ENCODE assay signal across 14 mouse cellular contexts in the genomic region with DNA sequence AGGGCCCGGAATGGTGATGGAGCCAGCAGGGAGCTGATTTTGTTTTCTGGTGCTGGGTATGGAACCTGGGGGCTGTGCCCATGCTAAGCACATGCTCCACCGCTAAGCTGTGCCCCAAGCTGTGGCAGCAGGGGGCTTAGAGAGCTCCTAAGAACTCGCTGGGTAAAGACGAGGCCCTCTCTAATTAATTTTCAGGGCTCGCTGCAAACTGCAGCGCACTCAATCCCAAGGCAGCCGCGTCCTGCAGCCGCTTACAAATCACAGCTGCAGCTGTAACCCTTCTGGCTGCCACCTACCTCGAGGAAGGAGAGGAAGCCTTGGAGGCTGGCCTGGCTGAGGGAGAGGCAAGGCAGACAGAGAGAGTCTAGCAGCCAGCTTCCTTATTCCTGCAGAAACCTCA.
DNase-seq lines count a peak whose midpoint lies in the region; ATAC-seq lines count a peak whose summit lies in the region.
"Had no signal": no experiment of that assay in that cellular context is flagged by ENCODE, and none has a peak within 500 bp of the region (broad histone marks: within the 10 kb centered on the region; RNA-seq: fewer than 3 reads in every experiment).

No protein-coding gene starts in this region.

- peaks cover 7% of the 10 kb centered on the region for H3K4me1 ChIP-seq in neural tube, embryonic 11.5 days (ENCODE audit: control insufficient read depth, insufficient read depth, low read length)
- peaks cover 51% of the 10 kb centered on the region for H3K4me1 ChIP-seq in limb, embryonic 10.5 days
- peaks cover 43% of the 10 kb centered on the region for H3K4me1 ChIP-seq in neural tube, embryonic 15.5 days

- H3K4me2 ChIP-seq in neural tube, embryonic 11.5 days (ENCODE audit: low read depth) = no peak overlapping the region
- H3K4me2 ChIP-seq in neural tube, embryonic 15.5 days = no peak overlapping the region
- H3K4me2 ChIP-seq: kidney, embryonic 15.5 days had no signal

- WGBS in neural tube, embryonic 11.5 days = 17% methylated on average over 10 of the region's 10 CpGs
- WGBS in limb, embryonic 10.5 days = 19% methylated on average over 10 of the region's 10 CpGs
- 8% methylated on average over 10 of the region's 10 CpGs for WGBS in neural tube, embryonic 15.5 days

- no peak overlapping the region for H3K4me3 ChIP-seq in neural tube, embryonic 11.5 days (ENCODE audit: low read depth, low read length)
- H3K4me3 ChIP-seq in limb, embryonic 10.5 days = no peak overlapping the region
- no peak overlapping the region for H3K4me3 ChIP-seq in neural tube, embryonic 15.5 days (replicated peaks)
- H3K4me3 ChIP-seq: heart, embryonic 10.5 days; kidney, embryonic 15.5 days had no signal

- H3K27ac ChIP-seq in neural tube, embryonic 11.5 days (ENCODE audit: low read depth, low read length) = 0 out of 2 replicates have a peak overlapping the region, but pooled peaks have one; percentile 23
- peak overlapping the region; percentile 37 for H3K27ac ChIP-seq in limb, embryonic 10.5 days
- H3K27ac ChIP-seq in neural tube, embryonic 15.5 days (replicated peaks) = peak overlapping the region; percentile 81
- H3K27ac ChIP-seq: heart, embryonic 10.5 days; kidney, embryonic 15.5 days had no signal

- H3K9ac ChIP-seq in neural tube, embryonic 11.5 days (ENCODE audit: low read length) = no peak overlapping the region
- H3K9ac ChIP-seq in neural tube, embryonic 15.5 days (replicated peaks) = no peak overlapping the region
- H3K9ac ChIP-seq: kidney, embryonic 15.5 days had no signal

- intact Hi-C loops in gastrocnemius, postnatal 36 days (cut with DNase I) = no loop called here

- no peaks in the 10 kb centered on the region for H3K9me3 ChIP-seq in neural tube, embryonic 11.5 days (ENCODE audit: control insufficient read depth, low read length)
- H3K9me3 ChIP-seq in limb, embryonic 10.5 days (replicated peaks) = no peaks in the 10 kb centered on the region
- H3K9me3 ChIP-seq in neural tube, embryonic 15.5 days (replicated peaks) = no peaks in the 10 kb centered on the region
- H3K9me3 ChIP-seq: heart, embryonic 10.5 days; kidney, embryonic 15.5 days had no signal

- no peaks in the 10 kb centered on the region for H3K36me3 ChIP-seq in neural tube, embryonic 11.5 days (ENCODE audit: control insufficient read depth, insufficient read depth, low read length)
- H3K36me3 ChIP-seq in limb, embryonic 10.5 days = no peaks in the 10 kb centered on the region
- H3K36me3 ChIP-seq in neural tube, embryonic 15.5 days = no peaks in the 10 kb centered on the region
- H3K36me3 ChIP-seq: heart, embryonic 10.5 days; kidney, embryonic 15.5 days had no signal

- peak; percentile 30 for DNase-seq in embryo, embryonic 11 days
- no peak for DNase-seq in embryo, embryonic 10 days (ENCODE audit: low spot score)
- DNase-seq in neural tube, embryonic 11.5 days (ENCODE audit: low spot score) = no peak
- DNase-seq in neural tube, embryonic 10.5 days (ENCODE audit: extremely low spot score, low spot score) = no peak
- DNase-seq in limb, embryonic 10.5 days (ENCODE audit: low spot score) = no peak
- DNase-seq in cerebellum, adult 11-12 months = no peak
- no peak for DNase-seq in gastrocnemius, postnatal 36 days
- DNase-seq: cerebellum, postnatal 25 days; heart, postnatal 4 days; layer of hippocampus, adult 9-11 months; left cerebral cortex, postnatal 4 days had no signal

- ATAC-seq in neural tube, embryonic 11.5 days (ENCODE audit: insufficient read depth, low FRiP score, low TSS enrichment) = no peak
- peak; percentile 51 for ATAC-seq in neural tube, embryonic 15.5 days (ENCODE audit: low FRiP score)

- H3K27me3 ChIP-seq in neural tube, embryonic 11.5 days (ENCODE audit: control insufficient read depth, insufficient read depth, low read length) = no peaks in the 10 kb centered on the region
- H3K27me3 ChIP-seq in limb, embryonic 10.5 days (ENCODE audit: low read depth, poor library complexity, severe bottlenecking) = peaks cover 20% of the 10 kb centered on the region; the same call in 1 of the 2 replicates
- no peaks in the 10 kb centered on the region for H3K27me3 ChIP-seq in neural tube, embryonic 15.5 days (replicated peaks)

Comparison
In these comparisons a context has a peak if more than half of its experiments do, and no peak if none do; other contexts are left out.
1. H3K27ac ChIP-seq: peak in every context shown above with its lines; median percentile 81 in neural tube, embryonic 15.5 days; 37 in limb, embryonic 10.5 days; 23 in neural tube, embryonic 11.5 days.